Mouse (Mus musculus): ENCODE measurements around the gene Prss57. TPM values are rescaled to one million over a fixed set of nuclear protein-coding genes. Genes with fewer than 3 reads are reported as not detected.
A peak's percentile ranks its signal among the peaks of the same experiment; 100 is the strongest.

Gene Prss57
- polyA plus RNA-seq, 1 experiment from 2014 or later, result not detected

GRCm38 (mm10) chr10:79793738-79794490 lies 3.2 kb upstream of the Prss57 start:
- ATAC-seq (ENCODE audit: insufficient number of reproducible peaks, insufficient read depth, low FRiP score, low TSS enrichment, low read depth), result no peak; the same call in 1 of the 2 replicates
- WGBS, result 2% methylated on average over 38 of the region's 38 CpGs
- H3K4me1 ChIP-seq (replicated peaks), result peaks cover 26% of the 10 kb centered on the region

GRCm38 (mm10) chr10:79793051-79793737 lies 2.4 kb upstream of the Prss57 start, which contains the start of gene Palm:
Gene Palm, plus strand, starts transcription at chr10:79793572.
- H3K9ac ChIP-seq (replicated peaks), result peak within 1 kb of the TSS; percentile 94
- ATAC-seq (ENCODE audit: insufficient number of reproducible peaks, insufficient read depth, low FRiP score, low TSS enrichment, low read depth), result peak; percentile 54
- peaks cover 6% of the 10 kb centered on the region; the same call in 1 of the 2 replicates for H3K27me3 ChIP-seq
- H3K4me3 ChIP-seq (replicated peaks), result peak within 1 kb of the TSS; percentile 94
- peak within 1 kb of the TSS; percentile 84 for H3K27ac ChIP-seq
- peaks cover 6% of the 10 kb centered on the region; the same call in 1 of the 2 replicates for H3K36me3 ChIP-seq
- peak within 1 kb of the TSS; percentile 88 for H3K4me2 ChIP-seq
- 6% methylated on average over 51 of the region's 51 CpGs for WGBS
- H3K4me1 ChIP-seq (replicated peaks), result peaks cover 26% of the 10 kb centered on the region
- H3K9me3 ChIP-seq, result 0 out of 2 replicates have a peak, but pooled peaks cover 3% of the 10 kb centered on the region

More at GRCm38 (mm10) chr10:79793738-79794490, 3.2 kb upstream of the Prss57 start:
- peaks cover 6% of the 10 kb centered on the region; the same call in 1 of the 2 replicates for H3K36me3 ChIP-seq
- peaks cover 6% of the 10 kb centered on the region; the same call in 1 of the 2 replicates for H3K27me3 ChIP-seq
- H3K9ac ChIP-seq (replicated peaks), result peak overlapping the region; percentile 94
- H3K9me3 ChIP-seq, result 0 out of 2 replicates have a peak, but pooled peaks cover 3% of the 10 kb centered on the region
- peak overlapping the region; percentile 84 for H3K27ac ChIP-seq
- peak overlapping the region; percentile 94 for H3K4me3 ChIP-seq (replicated peaks)
- H3K4me2 ChIP-seq, result peak overlapping the region; percentile 88

GRCm38 (mm10) chr10:79792339-79793040 lies 1.7 kb upstream of the Prss57 start:
- Histone ChIP-seq H3K9me3 (0 out of 2 replicates have a peak, but pooled peaks cover 3% of the 10 kb centered on the region), H3K4me3 (replicated peaks) (0 out of 2 replicates have a peak overlapping the region, but pooled peaks have one; percentile 94), H3K27me3 (peaks cover 6% of the 10 kb centered on the region; the same call in 1 of the 2 replicates), H3K36me3 (peaks cover 6% of the 10 kb centered on the region; the same call in 1 of the 2 replicates), H3K4me1 (replicated peaks) (peaks cover 25% of the 10 kb centered on the region), H3K27ac (no peak overlapping the region), H3K9ac (replicated peaks) (no peak overlapping the region), H3K4me2 (peak overlapping the region; percentile 88; the same call in 1 of the 2 replicates)
- no peak for ATAC-seq (ENCODE audit: insufficient number of reproducible peaks, insufficient read depth, low FRiP score, low TSS enrichment, low read depth)
- WGBS, result 83% methylated on average over 5 of the region's 5 CpGs

- Histone ChIP-seq H3K27ac (no peak overlapping the region), H3K27me3 (peaks cover 12% of the 10 kb centered on the region; the same call in 1 of the 2 replicates), H3K36me3 (no peaks in the 10 kb centered on the region), H3K4me2 (no peak overlapping the region), H3K4me3 (replicated peaks) (no peak overlapping the region), H3K4me1 (replicated peaks) (peaks cover 9% of the 10 kb centered on the region), H3K9me3 (no peaks in the 10 kb centered on the region), H3K9ac (replicated peaks) (no peak overlapping the region)
- WGBS, result 66% methylated on average over 2 of the region's 2 CpGs
- ATAC-seq (ENCODE audit: insufficient number of reproducible peaks, insufficient read depth, low FRiP score, low TSS enrichment, low read depth), result no peak
These were observed 1.2 kb downstream of the Prss57 start for GRCm38 (mm10) chr10:79789581-79789980.

GRCm38 (mm10) chr10:79788386-79789158 lies 2.2 kb downstream of the Prss57 start:
- Histone ChIP-seq H3K4me3 (replicated peaks) (no peak overlapping the region), H3K4me2 (no peak overlapping the region), H3K9me3 (no peaks in the 10 kb centered on the region), H3K36me3 (no peaks in the 10 kb centered on the region), H3K27ac (no peak overlapping the region), H3K27me3 (peaks cover 19% of the 10 kb centered on the region; the same call in 1 of the 2 replicates), H3K4me1 (replicated peaks) (0 out of 2 replicates have a peak, but pooled peaks cover 4% of the 10 kb centered on the region), H3K9ac (replicated peaks) (no peak overlapping the region)
- WGBS, result 38% methylated on average over 7 of the region's 7 CpGs
- ATAC-seq (ENCODE audit: insufficient number of reproducible peaks, insufficient read depth, low FRiP score, low TSS enrichment, low read depth), result no peak

GRCm38 (mm10) chr10:79783920-79784800 lies 6.6 kb downstream of the Prss57 start:
- Histone ChIP-seq H3K27ac (no peak overlapping the region), H3K9me3 (no peaks in the 10 kb centered on the region), H3K4me3 (replicated peaks) (no peak overlapping the region), H3K4me1 (replicated peaks) (peaks cover 16% of the 10 kb centered on the region), H3K36me3 (no peaks in the 10 kb centered on the region), H3K27me3 (peaks cover 54% of the 10 kb centered on the region), H3K4me2 (no peak overlapping the region), H3K9ac (replicated peaks) (no peak overlapping the region)
- 36% methylated on average over 27 of the region's 27 CpGs for WGBS
- no peak for ATAC-seq (ENCODE audit: insufficient number of reproducible peaks, insufficient read depth, low FRiP score, low TSS enrichment, low read depth)

- Histone ChIP-seq H3K9ac (replicated peaks) (no peak overlapping the region), H3K27ac (no peak overlapping the region), H3K4me2 (no peak overlapping the region), H3K36me3 (no peaks in the 10 kb centered on the region), H3K9me3 (no peaks in the 10 kb centered on the region), H3K27me3 (peaks cover 65% of the 10 kb centered on the region), H3K4me3 (replicated peaks) (no peak overlapping the region), H3K4me1 (replicated peaks) (peaks cover 25% of the 10 kb centered on the region)
- ATAC-seq (ENCODE audit: insufficient number of reproducible peaks, insufficient read depth, low FRiP score, low TSS enrichment, low read depth), result no peak
- WGBS, result 63% methylated on average over 7 of the region's 7 CpGs
These were observed 7.7 kb downstream of the Prss57 start for GRCm38 (mm10) chr10:79783050-79783449.

GRCm38 (mm10) chr10:79781956-79782355 lies 8.8 kb downstream of the Prss57 start:
- 50% methylated on average over 5 of the region's 5 CpGs for WGBS
- H3K27me3 ChIP-seq, result peaks cover 76% of the 10 kb centered on the region
- no peaks in the 10 kb centered on the region for H3K9me3 ChIP-seq
- no peak overlapping the region for H3K4me3 ChIP-seq (replicated peaks)
- H3K4me1 ChIP-seq (replicated peaks), result peaks cover 36% of the 10 kb centered on the region
- H3K27ac ChIP-seq, result no peak overlapping the region
- H3K9ac ChIP-seq (replicated peaks), result no peak overlapping the region
- H3K4me2 ChIP-seq, result no peak overlapping the region
- no peaks in the 10 kb centered on the region for H3K36me3 ChIP-seq
- no peak for ATAC-seq (ENCODE audit: insufficient number of reproducible peaks, insufficient read depth, low FRiP score, low TSS enrichment, low read depth)

GRCm38 (mm10) chr10:79781139-79781538 lies 9.6 kb downstream of the Prss57 start:
- Histone ChIP-seq H3K9me3 (no peaks in the 10 kb centered on the region), H3K27ac (no peak overlapping the region), H3K4me3 (replicated peaks) (peak overlapping the region; percentile 42), H3K4me1 (replicated peaks) (peaks cover 39% of the 10 kb centered on the region), H3K9ac (replicated peaks) (0 out of 2 replicates have a peak overlapping the region, but pooled peaks have one; percentile 23), H3K27me3 (peaks cover 81% of the 10 kb centered on the region), H3K4me2 (peak overlapping the region; percentile 68), H3K36me3 (no peaks in the 10 kb centered on the region)
- no peak for ATAC-seq (ENCODE audit: insufficient number of reproducible peaks, insufficient read depth, low FRiP score, low TSS enrichment, low read depth)
- WGBS, result 26% methylated on average over 21 of the region's 21 CpGs
